Mouse (Mus musculus) heart, postnatal 36 days (tissue): ENCODE measurements around the gene Aspg. TPM values are rescaled to one million over a fixed set of nuclear protein-coding genes. Genes with fewer than 3 reads are reported as not detected.

Experiments
- DNase-seq, 2 experiments: peaks; one replicate each; pipeline ENCODE4 v3.0.0; 2021 to 2022
- intact Hi-C: fragments of 180-260 bp; cut with DNase I; formaldehyde crosslinking; loops from one replicate; pipeline ENCODE4 v1.15.1; 2025
- total RNA-seq, 2 experiments: library from RNA; stranded (reverse); gene quantifications; 2 replicates each; pipeline ENCODE4 v1.2.3; 2021

The Aspg gene
- total RNA-seq, 2 experiments from 2014 or later = 0.57 to 0.69 TPM

- DNase-seq = peak; percentile 71 to 84
- intact Hi-C loops = loop anchor here (1.0 to 5.0 kb wide), 7 partner anchors 54 to 397 kb away; no protein-coding TSS in a partner anchor
Observed at GRCm38 (mm10) chr12:112145875-112146651, 39.6 kb downstream of the Aspg start, which contains the start of gene Kif26a. Kif26a (plus strand) TSS chr12:112146208.

DNA sequence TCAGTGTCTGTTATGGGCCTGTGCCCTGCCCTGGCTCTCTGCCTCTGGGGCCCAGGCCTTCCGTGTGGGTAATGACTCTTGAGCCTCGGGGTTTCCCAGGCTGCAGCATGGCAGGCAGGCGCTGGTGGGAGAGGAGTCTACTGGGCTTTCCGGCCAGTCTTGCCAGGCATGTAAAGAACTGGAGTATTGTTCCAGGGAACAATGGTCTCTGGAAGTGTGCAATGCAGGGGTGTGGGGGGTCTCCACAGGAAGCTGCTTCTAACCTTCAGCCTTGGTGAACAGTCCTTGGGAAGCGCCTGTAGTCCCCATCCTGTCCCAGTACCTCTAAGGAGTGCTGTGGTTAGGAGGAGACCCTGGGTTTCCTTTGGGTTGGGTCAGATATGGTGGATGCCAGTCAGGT is 40.9 kb downstream of the Aspg start:
- intact Hi-C loops = loop anchor here (5.0 kb wide), 2 partner anchors 130 to 195 kb away; no protein-coding TSS in a partner anchor
- DNase-seq = peak in 1 of 2 experiments; percentile 37

DNA sequence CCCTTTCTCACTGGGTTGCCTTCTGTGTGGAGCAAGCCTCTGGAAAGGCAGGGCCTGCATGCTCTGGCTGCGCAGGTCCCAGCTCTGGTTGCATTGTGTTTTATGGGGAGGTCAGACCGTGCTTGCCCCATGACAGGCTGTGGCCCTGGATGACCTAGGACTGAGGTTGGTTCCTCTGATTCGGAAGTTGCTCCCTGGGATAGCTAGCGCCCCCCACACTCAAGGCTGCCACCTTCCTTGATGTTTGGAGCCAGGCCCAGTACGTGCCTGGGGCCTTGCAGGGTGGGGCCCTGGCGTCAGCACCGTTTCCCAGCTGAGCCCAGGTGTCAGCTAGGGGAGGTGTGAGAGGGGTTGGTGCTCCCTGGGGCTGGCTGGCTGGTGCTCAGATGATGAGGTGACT is 43.5 kb downstream of the Aspg start:
- no peak for DNase-seq
- intact Hi-C loops = no loop called here

GRCm38 (mm10) chr12:112151244-112151979 is 44.9 kb downstream of the Aspg start:
- intact Hi-C loops = no loop called here
- DNase-seq = peak in 1 of 2 experiments; percentile 49

DNA sequence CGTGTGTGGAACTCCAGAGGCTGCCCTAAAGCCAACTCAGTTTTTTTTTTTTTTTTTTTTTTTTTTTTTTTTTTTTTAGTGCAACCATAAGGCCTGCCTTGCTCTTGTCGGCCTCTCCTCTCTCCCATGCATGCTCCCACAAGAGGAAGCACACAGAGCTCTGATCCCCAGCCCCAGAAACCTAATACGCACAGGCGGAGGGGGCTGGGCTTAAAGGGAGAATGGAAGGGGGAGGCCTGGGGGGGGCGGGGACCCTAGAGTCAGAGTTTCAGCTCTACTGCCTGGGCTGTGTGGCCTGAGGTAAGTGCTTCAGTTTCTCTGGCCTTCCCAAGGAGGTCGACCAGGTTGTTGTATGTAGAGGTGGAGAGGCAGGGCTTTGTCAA is 45.5 kb downstream of the Aspg start:
- DNase-seq = no peak
- intact Hi-C loops = no loop called here

- no peak for DNase-seq
- intact Hi-C loops = no loop called here
Observed at GRCm38 (mm10) chr12:112153597-112153996, 47.1 kb downstream of the Aspg start.

DNA sequence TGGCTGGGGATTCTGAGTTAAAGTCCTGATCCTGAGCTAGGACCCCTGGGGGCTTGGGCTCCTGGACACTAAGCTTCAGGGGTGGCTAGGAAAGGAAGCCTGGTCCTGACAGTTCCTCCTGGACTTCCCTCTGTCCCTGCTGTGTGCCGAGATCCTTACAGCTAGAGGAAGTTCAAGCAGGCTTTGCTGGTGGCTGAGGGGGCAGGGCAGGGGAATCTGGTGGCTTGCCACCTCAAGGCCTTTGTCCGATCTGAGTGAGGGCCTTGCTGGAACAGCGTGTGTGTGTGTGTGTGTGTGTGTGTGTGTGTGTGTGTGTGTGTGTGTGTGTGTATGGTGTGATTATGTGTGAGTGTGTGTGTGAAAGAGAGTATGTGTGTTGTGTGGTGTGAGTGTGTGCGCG is 48.0 kb downstream of the Aspg start:
- intact Hi-C loops = no loop called here
- no peak for DNase-seq

DNA sequence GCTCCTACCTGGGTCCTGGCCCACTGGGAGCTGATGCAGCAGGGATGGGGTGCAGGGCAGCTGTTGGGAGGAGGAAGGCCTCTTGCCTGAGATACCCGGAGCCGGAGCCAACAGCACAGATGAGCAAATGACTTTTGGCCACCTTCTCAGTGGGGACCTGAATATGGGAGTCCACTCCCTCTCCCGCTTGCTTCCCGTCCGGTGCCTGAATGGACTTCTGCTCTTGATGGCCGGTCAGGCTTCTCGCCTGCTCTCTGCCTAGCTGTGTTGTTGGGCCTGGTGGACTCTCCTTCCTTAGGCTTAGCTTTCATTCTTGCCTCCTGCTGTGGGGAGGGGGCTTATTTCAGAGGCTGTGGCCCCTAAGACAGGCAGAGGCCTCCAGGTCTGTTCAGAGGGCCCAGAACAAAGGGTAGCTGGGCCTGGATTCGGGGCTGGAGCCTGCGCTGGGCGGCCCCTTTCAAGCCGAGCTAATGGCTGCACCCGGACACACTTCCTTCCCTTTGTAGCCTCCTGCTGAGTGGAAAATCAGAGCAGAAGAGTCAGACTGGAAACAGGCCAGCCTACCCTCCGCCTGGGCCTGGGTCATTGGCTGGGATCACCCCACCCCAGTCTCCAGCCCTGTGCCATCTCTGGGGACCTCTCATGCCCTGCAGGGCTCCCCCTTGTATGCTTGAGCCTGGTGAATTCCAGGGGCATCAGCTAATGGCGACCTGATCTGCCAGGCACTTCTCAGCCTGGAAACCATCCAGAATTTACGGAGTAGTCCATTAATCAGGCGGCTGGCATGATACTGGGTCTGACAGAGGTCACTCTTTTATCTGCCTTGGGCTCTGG is 49.0 kb downstream of the Aspg start:
- intact Hi-C loops = no loop called here

DNA sequence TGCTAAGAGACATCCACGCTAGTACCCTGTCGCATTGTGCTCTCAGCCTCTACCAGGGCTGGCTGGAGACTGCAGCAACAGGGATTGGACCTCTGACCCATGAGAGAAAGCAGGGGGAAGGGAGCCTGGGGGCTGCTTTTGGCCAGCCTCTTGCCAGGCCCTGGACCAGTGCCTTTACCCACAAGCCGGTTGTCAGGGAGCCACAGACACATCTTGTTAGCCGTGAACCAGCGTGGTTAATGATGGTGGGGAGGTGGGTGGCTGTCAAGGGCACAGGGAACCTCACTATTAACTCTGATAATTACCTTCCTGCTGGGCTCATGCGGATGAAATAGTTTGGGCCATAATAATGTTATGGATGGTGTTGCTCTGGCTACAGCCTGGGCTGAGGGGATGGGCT is 50.3 kb downstream of the Aspg start:
- no peak for DNase-seq
- intact Hi-C loops = no loop called here

More for the DNA sequence above, 49.0 kb downstream of the Aspg start:
- peak in 1 of 2 experiments; percentile 50 for DNase-seq

GRCm38 (mm10) chr12:112158246-112158645 is 51.8 kb downstream of the Aspg start:
- intact Hi-C loops = no loop called here
- DNase-seq = no peak

DNA sequence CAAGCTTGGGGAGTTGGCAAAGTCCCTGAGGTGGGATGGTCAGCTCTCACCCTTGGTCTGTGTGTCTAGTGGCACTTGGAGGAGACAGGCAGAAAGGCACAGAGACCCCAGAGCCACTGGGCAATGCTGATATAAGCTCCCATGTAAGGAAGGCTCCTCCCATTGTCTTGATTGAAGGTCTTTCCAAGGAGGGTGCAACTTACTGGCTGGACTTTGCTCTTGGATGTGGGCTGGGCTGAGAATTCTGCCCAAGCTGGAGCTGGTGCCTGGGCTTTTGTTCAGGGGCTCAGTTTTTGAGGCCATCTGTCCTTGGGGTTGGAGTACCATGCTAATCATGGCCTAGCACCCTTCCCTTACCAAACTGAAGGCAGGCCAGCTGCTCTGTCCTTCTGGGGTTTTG is 52.3 kb downstream of the Aspg start:
- intact Hi-C loops = no loop called here
- DNase-seq = no peak

GRCm38 (mm10) chr12:112163981-112164839 is 57.7 kb downstream of the Aspg start:
- DNase-seq = no peak
- intact Hi-C loops = no loop called here

DNA sequence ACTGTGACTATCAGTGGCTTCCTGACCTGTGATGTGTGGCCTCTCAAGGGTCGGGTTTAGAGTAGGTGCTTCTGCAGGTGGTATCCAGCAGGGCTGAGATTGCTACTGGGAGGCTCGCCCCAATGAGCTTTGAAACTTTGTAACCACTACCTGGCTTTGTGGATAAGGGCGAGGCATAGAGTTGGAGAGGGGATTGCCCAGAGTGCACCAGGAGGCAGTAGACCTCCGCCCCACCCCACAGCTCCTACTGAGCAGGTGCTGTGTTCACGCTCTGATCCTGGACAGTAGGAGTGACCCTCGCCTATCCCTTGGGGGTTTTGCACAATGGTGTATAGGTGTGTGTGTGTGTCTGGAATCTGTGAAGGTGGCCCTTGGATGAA is 58.4 kb downstream of the Aspg start:
- no peak for DNase-seq
- intact Hi-C loops = no loop called here

DNA sequence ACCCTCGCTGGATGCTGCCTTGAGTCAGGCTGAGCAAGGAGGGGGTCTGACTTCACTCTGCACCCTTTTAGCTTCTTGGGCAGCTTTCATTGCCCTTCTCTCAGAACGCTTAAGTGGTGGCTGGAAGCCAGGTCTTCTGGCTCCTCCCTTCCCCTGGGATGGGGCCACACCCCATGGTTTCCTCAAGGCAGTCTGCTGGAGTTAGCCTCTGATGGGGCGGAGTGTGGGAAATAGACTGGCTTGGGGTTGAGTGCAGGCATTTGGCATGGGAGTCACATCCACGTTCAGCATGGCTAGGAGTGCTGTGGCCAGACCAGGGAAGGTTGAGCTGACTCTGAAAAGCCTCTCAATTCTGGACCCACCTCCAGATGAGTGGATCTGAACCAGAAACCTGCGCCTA is 62.8 kb downstream of the Aspg start:
- intact Hi-C loops = no loop called here
- peak; percentile 65 to 67 for DNase-seq

DNA sequence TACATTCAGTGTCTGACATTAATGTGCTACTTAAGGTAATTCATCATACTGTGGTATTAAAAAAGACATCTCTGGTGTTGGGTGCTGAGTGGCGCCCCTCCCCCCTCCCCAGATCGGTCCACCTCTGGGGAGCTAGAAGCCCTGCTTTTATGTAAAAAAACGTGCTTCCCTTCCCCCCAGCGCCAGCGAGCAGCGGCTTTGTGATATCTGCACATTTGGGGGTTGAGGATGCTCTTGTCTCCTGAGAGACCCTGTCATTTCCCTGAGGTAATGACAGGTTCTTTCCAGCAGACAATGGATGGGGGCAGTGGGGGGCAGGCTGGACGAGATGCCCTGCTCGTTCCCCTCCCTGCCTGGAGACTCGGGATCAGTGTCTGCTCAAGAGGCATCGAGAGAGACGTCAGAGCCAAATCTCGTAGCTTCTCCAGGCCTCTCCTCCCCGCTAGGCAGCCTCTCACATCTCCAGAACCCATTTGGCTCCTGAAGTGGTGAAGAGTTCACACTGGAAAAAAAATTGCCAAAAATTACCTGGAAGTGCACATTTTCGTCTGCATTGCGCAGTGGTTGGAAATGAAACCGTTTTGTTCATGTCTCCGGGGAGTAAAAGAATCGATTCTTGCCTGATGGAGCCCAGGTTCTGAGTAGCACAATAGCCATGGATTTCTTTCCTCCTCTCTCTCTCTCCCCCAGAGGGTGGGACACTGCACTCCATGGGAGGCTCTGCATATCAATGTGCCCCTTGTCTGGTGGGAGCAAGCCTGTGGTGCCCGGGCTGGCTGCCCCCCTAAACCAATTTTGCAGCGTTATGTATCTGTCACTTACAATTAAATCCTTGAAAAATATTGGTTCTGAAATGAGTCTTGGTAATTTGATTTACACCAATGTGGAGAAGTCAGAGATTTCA is 64.4 kb downstream of the Aspg start:
- intact Hi-C loops = no loop called here
- DNase-seq = no peak

GRCm38 (mm10) chr12:112171657-112172056 is 65.2 kb downstream of the Aspg start:
- DNase-seq = no peak
- intact Hi-C loops = no loop called here

DNA sequence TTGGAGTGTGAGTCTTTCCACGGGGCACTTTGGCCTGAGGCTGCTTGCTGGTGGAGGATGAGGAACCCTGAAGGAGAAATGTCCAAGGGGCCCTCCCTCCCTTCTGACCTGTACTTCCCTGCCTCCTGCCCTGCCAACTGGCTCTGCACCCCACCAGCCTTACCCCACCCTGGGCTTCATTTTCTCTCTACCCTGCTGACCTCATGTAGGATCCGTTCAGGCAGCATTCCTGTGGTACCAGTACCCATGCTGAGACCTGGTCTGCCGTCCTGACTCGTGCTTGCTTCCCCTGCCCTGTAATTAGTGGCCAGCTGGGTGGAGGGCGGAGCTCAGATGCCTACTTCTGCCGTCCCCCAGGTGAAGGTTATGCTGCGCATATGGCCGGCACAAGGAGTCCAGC is 65.7 kb downstream of the Aspg start:
- intact Hi-C loops = no loop called here
- no peak for DNase-seq
